Mouse (Mus musculus) spleen, adult 2 months (tissue): ENCODE data around the gene Fgfr2.

Experiments used
- CTCF ChIP-seq: fragments of 200-500 bp; IDR thresholded peaks from 2 replicates; pipeline ENCODE4 v1.5.1; 2011; ENCODE audit warnings: mild to moderate bottlenecking, inconsistent platforms; ENCODE audit not compliant: insufficient read depth, insufficient read length, insufficient replicate concordance; ENCODE audit errors: extremely low read depth
- POLR2A ChIP-seq: fragments of 200-500 bp; IDR thresholded peaks from 2 replicates; pipeline ENCODE4 v1.6.1; 2011; ENCODE audit warnings: low read depth, low read length, inconsistent platforms

GRCm38 (mm10) chr7:130195081-130195480, 2928.1 kb downstream of the Fgfr2 start:
- TF ChIP-seq POLR2A (no peak), CTCF (no peak)
